Mouse (Mus musculus): ENCODE measurements around the gene Tcaf2.
A peak's percentile ranks its signal among the peaks of the same experiment; 100 is the strongest.

The Tcaf2 gene

GRCm38 (mm10) chr6:42644912-42645549, at the start of gene Tcaf2:
Tcaf2 (minus strand) TSS chr6:42645254.
- peak; percentile 28 for DNase-seq (ENCODE audit: low spot score)

GRCm38 (mm10) chr6:42692517-42693190, 47.6 kb upstream of the Tcaf2 start:
- peak; percentile 34 for DNase-seq (ENCODE audit: low spot score)

GRCm38 (mm10) chr6:42692154-42692516, 47.1 kb upstream of the Tcaf2 start:
- peak; percentile 45 for DNase-seq (ENCODE audit: low spot score)

- no peak for DNase-seq (ENCODE audit: low spot score)
Measured at GRCm38 (mm10) chr6:42689761-42690160, 44.7 kb upstream of the Tcaf2 start.

GRCm38 (mm10) chr6:42687907-42688306, 42.9 kb upstream of the Tcaf2 start:
- no peak for DNase-seq (ENCODE audit: low spot score)

GRCm38 (mm10) chr6:42680077-42680476, 35.0 kb upstream of the Tcaf2 start:
- DNase-seq (ENCODE audit: low spot score): no peak

GRCm38 (mm10) chr6:42676011-42676410, 31.0 kb upstream of the Tcaf2 start:
- no peak for DNase-seq (ENCODE audit: low spot score)

- no peak for DNase-seq (ENCODE audit: low spot score)
Measured at GRCm38 (mm10) chr6:42671767-42672166, 26.7 kb upstream of the Tcaf2 start.

- DNase-seq (ENCODE audit: low spot score): no peak
Measured at GRCm38 (mm10) chr6:42667722-42668121, 22.7 kb upstream of the Tcaf2 start.

GRCm38 (mm10) chr6:42661739-42662138, 16.7 kb upstream of the Tcaf2 start:
- DNase-seq (ENCODE audit: low spot score): no peak

- no peak for DNase-seq (ENCODE audit: low spot score)
Measured at GRCm38 (mm10) chr6:42634393-42634792, 10.7 kb downstream of the Tcaf2 start.

- DNase-seq (ENCODE audit: low spot score): no peak
Measured at GRCm38 (mm10) chr6:42631395-42631794, 13.7 kb downstream of the Tcaf2 start.

GRCm38 (mm10) chr6:42616904-42617303, 28.1 kb downstream of the Tcaf2 start:
- DNase-seq (ENCODE audit: low spot score): no peak

- DNase-seq (ENCODE audit: low spot score): no peak
Measured at GRCm38 (mm10) chr6:42612218-42612617, 32.8 kb downstream of the Tcaf2 start.

- no peak for DNase-seq (ENCODE audit: low spot score)
Measured at GRCm38 (mm10) chr6:42610954-42611522, 34.0 kb downstream of the Tcaf2 start.

GRCm38 (mm10) chr6:42597592-42597991, 47.5 kb downstream of the Tcaf2 start, which contains the start of gene Tcaf3:
Tcaf3 (minus strand) TSS chr6:42597692.
- no peak for DNase-seq (ENCODE audit: low spot score)

GRCm38 (mm10) chr6:42593138-42593882, 51.7 kb downstream of the Tcaf2 start:
- no peak for DNase-seq (ENCODE audit: low spot score)

- DNase-seq (ENCODE audit: low spot score): no peak
Measured at GRCm38 (mm10) chr6:42586569-42586968, 58.5 kb downstream of the Tcaf2 start.

- DNase-seq (ENCODE audit: low spot score): peak; percentile 26
Measured at GRCm38 (mm10) chr6:42583488-42583872, 61.6 kb downstream of the Tcaf2 start.

GRCm38 (mm10) chr6:42582741-42583487, 62.1 kb downstream of the Tcaf2 start:
- no peak for DNase-seq (ENCODE audit: low spot score)

- no peak for DNase-seq (ENCODE audit: low spot score)
Measured at GRCm38 (mm10) chr6:42578678-42579077, 66.4 kb downstream of the Tcaf2 start.

- DNase-seq (ENCODE audit: low spot score): no peak
Measured at GRCm38 (mm10) chr6:42577433-42577832, 67.6 kb downstream of the Tcaf2 start.

Measured in urinary bladder, postnatal 10 days (tissue).